16 mouse cellular contexts compared by ENCODE assay signal in genomic region chr5:24369767-24370166, GRCm38 (mm10). TPM values are rescaled to one million over a fixed set of nuclear protein-coding genes. Genes with fewer than 3 reads are reported as not detected.
"Had no signal": no experiment of that assay in that cellular context is flagged by ENCODE, and none has a peak within 500 bp of the region (broad histone marks: within the 10 kb centered on the region; RNA-seq: fewer than 3 reads in every experiment).

No protein-coding gene starts in this region.

- H3K9ac ChIP-seq: neural tube, embryonic 12.5 days; neural tube, embryonic 13.5 days; neural tube, embryonic 15.5 days had no signal

- H3K4me2 ChIP-seq: neural tube, embryonic 12.5 days; neural tube, embryonic 13.5 days; neural tube, embryonic 15.5 days had no signal

- H3K27me3 ChIP-seq: neural tube, embryonic 12.5 days; neural tube, embryonic 13.5 days; neural tube, embryonic 15.5 days had no signal

- H3K27ac ChIP-seq: neural tube, embryonic 12.5 days; neural tube, embryonic 13.5 days; neural tube, embryonic 15.5 days had no signal

- H3K36me3 ChIP-seq: neural tube, embryonic 12.5 days; neural tube, embryonic 13.5 days; neural tube, embryonic 15.5 days had no signal

- H3K4me3 ChIP-seq: neural tube, embryonic 12.5 days; neural tube, embryonic 13.5 days; neural tube, embryonic 15.5 days had no signal

- H3K4me1 ChIP-seq: neural tube, embryonic 12.5 days; neural tube, embryonic 13.5 days; neural tube, embryonic 15.5 days had no signal

- DNase-seq: retina, postnatal 1 day; right cerebral cortex, adult 18-20 months; right cerebral cortex, postnatal 14 days; right cerebral cortex, postnatal 25 days; right cerebral cortex, postnatal 4 days; spleen, adult 18-20 months; thymus, adult 18-20 months; thymus, adult 2 months; thymus, postnatal 14 days; thymus, postnatal 25 days; thymus, postnatal 36 days; thymus, postnatal 4 days had no signal

- H3K9me3 ChIP-seq: neural tube, embryonic 12.5 days; neural tube, embryonic 13.5 days; neural tube, embryonic 15.5 days had no signal

RNA-seq across cellular contexts. Expression of gene Nos3, which starts 5.2 kb away (rescaled TPM):
- total RNA-seq: neutrophil, adult 5-6 weeks had no signal

RNA-seq across cellular contexts. Expression of gene Atg9b, which starts 22.2 kb away (rescaled TPM):
- total RNA-seq: neutrophil, adult 5-6 weeks had no signal
